Mouse (Mus musculus) liver, embryonic 16.5 days (tissue): Measurements from ENCODE around the gene Lpar6. TPM values are rescaled to one million over a fixed set of nuclear protein-coding genes. Genes with fewer than 3 reads are reported as not detected.
A peak's percentile ranks its signal among the peaks of the same experiment; 100 is the strongest.

Experiments
- ATAC-seq: fragments of 200-750 bp; cut with Nextera tagmentation; 2 replicates; pipeline ENCODE4 v1.8.0; 2017; ENCODE audit warnings: low read depth, mild to moderate bottlenecking, moderate number of reproducible peaks, moderate library complexity
- H3K27ac ChIP-seq: fragments of 300-500 bp; sonication (generic); 2 replicates; pipeline ENCODE4 v1.5.1; 2014; ENCODE audit warnings: mild to moderate bottlenecking, low read length
- H3K27me3 ChIP-seq: fragments of 300-500 bp; sonication (generic); 2 replicates; pipeline ENCODE4 v1.6.1; 2014; ENCODE audit warnings: low read depth, low read length, mixed read lengths; ENCODE audit not compliant: control insufficient read depth, insufficient read depth
- H3K36me3 ChIP-seq: fragments of 300-500 bp; sonication (generic); 2 replicates; pipeline ENCODE4 v1.6.1; 2014; ENCODE audit warnings: mild to moderate bottlenecking; ENCODE audit not compliant: control insufficient read depth, insufficient read depth
- H3K4me1 ChIP-seq: fragments of 300-500 bp; sonication (generic); 2 replicates; pipeline ENCODE4 v1.6.1; 2014; ENCODE audit warnings: low read depth, low read length, mixed read lengths; ENCODE audit not compliant: control insufficient read depth
- H3K4me2 ChIP-seq: fragments of 300-500 bp; sonication (generic); 2 replicates; pipeline ENCODE4 v1.6.1; 2014; ENCODE audit warnings: low read depth, low read length, mixed read lengths
- H3K4me3 ChIP-seq: fragments of 300-500 bp; sonication (generic); 2 replicates; pipeline ENCODE4 v1.5.1; 2014; ENCODE audit warnings: low read depth, mild to moderate bottlenecking, low read length
- H3K9ac ChIP-seq: fragments of 300-500 bp; sonication (generic); 2 replicates; pipeline ENCODE4 v1.6.1; 2014; ENCODE audit warnings: low read depth, low read length
- H3K9me3 ChIP-seq: fragments of 300-500 bp; sonication (generic); replicated peaks from 2 replicates; pipeline ENCODE4 v1.6.1; 2016; ENCODE audit warnings: low read length; ENCODE audit not compliant: control insufficient read depth
- WGBS: fragments of 180-500 bp; shearing (Covaris S2); extraction: QIAGEN DNeasy Blood & Tissue Kit; methylation state at CpG from one replicate; pipeline ENCODE4 v1.1.7; 2014; ENCODE audit not compliant: insufficient replicate concordance; 5-methylcytosine and 5-hydroxymethylcytosine counted together
- polyA plus RNA-seq: library from polyadenylated mRNA; unstranded; fragments of >200 nt; fragmentation: Nextera tagmentation; extraction: Ambion mirVana; gene quantifications from 2 replicates; pipeline ENCODE4 v1.2.1, GENCODE M21; 2015

Lpar6 gene
- polyA plus RNA-seq, 1 experiment from 2014 or later, result 5.9 TPM

DNA sequence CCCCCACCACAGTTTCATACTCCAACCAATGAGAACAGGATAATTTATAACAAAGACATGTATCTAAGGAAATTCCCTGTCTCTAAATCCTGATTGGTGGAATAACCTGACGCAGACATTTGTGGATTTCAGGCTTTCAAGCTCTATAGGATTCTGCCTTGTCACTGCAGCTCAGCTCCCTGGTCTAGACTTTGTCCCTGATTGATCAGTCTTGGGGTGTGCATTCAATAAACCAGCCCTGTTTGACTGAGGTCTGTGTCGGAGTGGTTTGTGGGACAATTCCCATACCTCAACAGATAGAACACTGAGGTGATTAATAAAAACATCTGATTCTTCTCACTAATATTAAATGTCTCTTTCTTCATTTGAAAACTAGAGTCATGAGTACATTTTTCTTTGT, 12.4 kb downstream of the Lpar6 start:
- H3K4me2 ChIP-seq, result no peak overlapping the region
- H3K9ac ChIP-seq, result no peak overlapping the region
- H3K4me1 ChIP-seq, result peaks cover 3% of the 10 kb centered on the region
- peak; percentile 81 for ATAC-seq
- no peaks in the 10 kb centered on the region for H3K27me3 ChIP-seq
- H3K27ac ChIP-seq, result no peak overlapping the region
- H3K9me3 ChIP-seq, result no peaks in the 10 kb centered on the region
- no peak overlapping the region for H3K4me3 ChIP-seq
- no peaks in the 10 kb centered on the region for H3K36me3 ChIP-seq
- 80% methylated on average over 2 of the region's 2 CpGs for WGBS

DNA sequence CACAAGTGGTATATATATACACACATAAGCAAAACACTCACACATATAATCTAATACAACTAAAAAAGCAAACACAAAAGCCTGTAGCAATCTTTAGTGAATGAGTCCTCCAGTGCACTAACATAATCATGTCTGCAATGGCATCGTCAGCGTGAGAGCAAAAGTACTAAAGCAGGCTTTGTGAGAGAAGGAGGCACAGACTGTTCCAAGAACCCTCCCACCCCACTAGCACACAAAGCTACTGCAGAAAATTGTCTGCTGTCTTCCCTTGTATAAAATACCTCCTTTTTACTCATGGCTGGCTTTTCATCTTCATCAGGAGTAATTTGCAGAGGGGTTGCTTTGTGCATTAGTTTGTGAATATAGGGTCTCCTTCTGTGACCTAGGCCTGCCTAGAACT, 14.6 kb downstream of the Lpar6 start:
- WGBS, result 92% methylated on average over 2 of the region's 2 CpGs
- no peak overlapping the region for H3K27ac ChIP-seq
- ATAC-seq, result no peak

DNA sequence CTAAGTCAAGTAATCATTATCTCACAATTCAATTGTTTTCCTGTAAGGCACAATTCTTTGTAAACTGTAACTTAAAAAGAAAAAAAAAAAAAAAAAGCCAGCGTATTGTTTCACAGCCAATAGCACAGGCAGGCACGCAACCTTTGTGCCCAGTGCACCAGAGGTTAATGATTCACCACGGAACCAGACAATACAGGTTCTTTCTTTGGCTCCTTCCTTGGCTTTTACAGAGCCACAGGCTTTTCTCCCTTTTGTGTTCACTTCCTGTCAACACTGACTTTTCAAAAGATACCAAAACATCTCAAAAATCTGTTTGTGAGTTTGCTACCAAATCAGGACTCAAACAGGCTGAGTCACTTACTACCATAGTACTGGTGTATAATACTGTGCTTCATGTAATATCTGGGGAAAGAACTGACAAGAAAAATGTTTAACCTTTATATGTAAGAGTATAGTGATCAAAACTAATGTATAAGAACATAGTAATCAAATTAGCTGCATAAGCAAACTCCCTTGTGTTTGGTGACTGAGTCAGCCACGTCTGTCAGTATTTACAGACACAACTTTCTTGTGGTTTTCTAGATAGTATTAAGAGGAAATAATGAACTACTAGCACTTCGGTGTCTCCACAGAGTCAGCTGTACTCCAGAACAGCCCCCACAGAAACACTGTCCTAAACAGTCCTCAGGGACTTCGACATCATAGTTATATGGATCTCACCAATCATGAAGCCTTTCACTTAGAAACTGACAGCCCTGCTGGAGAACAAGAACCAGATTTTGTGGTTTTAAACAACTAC, 16.0 kb downstream of the Lpar6 start:
- H3K4me2 ChIP-seq, result no peak overlapping the region
- no peaks in the 10 kb centered on the region for H3K27me3 ChIP-seq
- 43% methylated on average over 6 of the region's 6 CpGs for WGBS
- ATAC-seq, result peak; percentile 76
- H3K9ac ChIP-seq, result no peak overlapping the region
- peak overlapping the region; percentile 69 for H3K27ac ChIP-seq
- peaks cover 8% of the 10 kb centered on the region for H3K4me1 ChIP-seq
- no peaks in the 10 kb centered on the region for H3K36me3 ChIP-seq
- no peak overlapping the region for H3K4me3 ChIP-seq
- H3K9me3 ChIP-seq, result no peaks in the 10 kb centered on the region

More for the DNA sequence above, 14.6 kb downstream of the Lpar6 start:
- no peaks in the 10 kb centered on the region for H3K27me3 ChIP-seq
- H3K9ac ChIP-seq, result no peak overlapping the region
- no peaks in the 10 kb centered on the region for H3K9me3 ChIP-seq
- H3K4me1 ChIP-seq, result peaks cover 5% of the 10 kb centered on the region
- no peaks in the 10 kb centered on the region for H3K36me3 ChIP-seq
- H3K4me3 ChIP-seq, result no peak overlapping the region
- no peak overlapping the region for H3K4me2 ChIP-seq

DNA sequence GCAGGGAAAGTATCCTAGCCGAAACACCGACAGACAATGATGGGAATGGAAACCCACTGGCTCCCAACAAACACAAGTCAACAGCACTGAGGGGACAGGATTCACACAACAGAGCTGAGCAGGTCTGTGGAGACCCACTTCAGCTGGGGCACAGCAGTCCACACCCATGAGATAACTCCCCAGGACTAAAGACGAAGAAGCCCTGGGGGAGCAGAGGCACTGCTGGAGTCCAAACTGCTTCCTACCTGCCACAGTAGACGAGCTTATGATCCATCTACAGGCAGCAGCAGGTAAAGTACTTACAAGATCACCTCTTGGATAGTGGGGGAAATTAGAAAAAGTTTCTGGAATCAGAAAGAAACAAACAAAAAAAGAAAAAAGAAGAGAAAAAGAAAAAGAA, 16.7 kb downstream of the Lpar6 start:
- Histone ChIP-seq H3K36me3 (no peaks in the 10 kb centered on the region), H3K4me1 (peaks cover 8% of the 10 kb centered on the region), H3K4me2 (no peak overlapping the region), H3K27ac (0 out of 2 replicates have a peak overlapping the region, but pooled peaks have one; percentile 33), H3K4me3 (no peak overlapping the region), H3K9ac (no peak overlapping the region), H3K9me3 (no peaks in the 10 kb centered on the region), H3K27me3 (no peaks in the 10 kb centered on the region)
- WGBS, result 72% methylated on average over 4 of the region's 4 CpGs
- no peak for ATAC-seq

DNA sequence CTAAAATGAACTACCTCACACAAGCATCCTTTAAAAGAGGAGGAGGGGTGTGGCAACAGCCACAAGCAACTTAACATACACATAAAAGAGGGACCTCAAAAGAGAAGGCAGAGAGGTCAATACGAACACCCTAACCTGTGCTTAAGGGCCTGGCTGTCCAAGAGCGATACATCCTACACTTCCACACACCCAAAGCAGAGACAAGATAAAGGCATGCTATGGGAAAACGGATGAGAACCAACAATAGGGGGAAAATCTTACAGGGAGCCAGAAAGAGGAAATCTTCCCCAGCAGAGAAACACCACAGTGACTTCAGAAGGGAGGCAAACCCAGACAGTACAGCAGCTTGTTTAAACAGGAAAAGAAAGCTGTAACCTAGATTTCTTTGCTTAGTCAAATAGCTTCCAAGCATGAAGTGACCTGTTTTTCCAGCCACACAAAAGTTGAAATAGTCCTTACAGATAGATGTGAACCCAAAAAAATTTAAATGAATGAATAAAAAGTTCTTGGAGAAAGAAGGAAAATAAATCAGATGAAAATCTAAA, 17.8 kb downstream of the Lpar6 start:
- H3K27me3 ChIP-seq, result no peaks in the 10 kb centered on the region
- H3K4me1 ChIP-seq, result peaks cover 8% of the 10 kb centered on the region
- H3K4me2 ChIP-seq, result no peak overlapping the region
- no peak overlapping the region for H3K4me3 ChIP-seq
- no peak for ATAC-seq
- H3K9me3 ChIP-seq, result no peaks in the 10 kb centered on the region
- no peak overlapping the region for H3K9ac ChIP-seq
- 56% methylated on average over 3 of the region's 3 CpGs for WGBS
- no peaks in the 10 kb centered on the region for H3K36me3 ChIP-seq
- 0 out of 2 replicates have a peak overlapping the region, but pooled peaks have one; percentile 24 for H3K27ac ChIP-seq

DNA sequence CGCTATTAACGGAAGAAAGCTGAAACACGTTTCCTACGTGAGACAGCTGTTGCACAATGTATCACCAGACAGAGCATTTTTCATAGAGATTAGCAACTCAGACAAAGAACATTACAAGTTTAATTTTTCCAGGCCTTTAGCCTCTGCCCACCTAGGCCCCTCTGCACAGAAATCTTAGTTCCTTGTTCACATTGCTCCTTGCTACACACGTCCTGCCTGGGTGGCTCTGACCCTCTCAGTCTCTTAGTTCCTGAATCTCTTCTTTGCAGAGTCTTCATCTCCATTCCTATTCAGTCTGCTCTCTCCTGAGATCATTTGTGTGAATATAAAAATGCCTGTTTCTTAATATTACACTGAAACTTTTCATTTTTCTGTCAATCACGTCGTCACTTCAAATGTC, 19.7 kb downstream of the Lpar6 start:
- no peaks in the 10 kb centered on the region for H3K27me3 ChIP-seq
- no peak overlapping the region for H3K4me3 ChIP-seq
- peaks cover 8% of the 10 kb centered on the region for H3K4me1 ChIP-seq
- peaks cover 3% of the 10 kb centered on the region for H3K36me3 ChIP-seq
- no peak overlapping the region for H3K4me2 ChIP-seq
- no peak for ATAC-seq
- no peaks in the 10 kb centered on the region for H3K9me3 ChIP-seq
- no peak overlapping the region for H3K9ac ChIP-seq
- WGBS, result 54% methylated on average over 7 of the region's 7 CpGs
- no peak overlapping the region for H3K27ac ChIP-seq

DNA sequence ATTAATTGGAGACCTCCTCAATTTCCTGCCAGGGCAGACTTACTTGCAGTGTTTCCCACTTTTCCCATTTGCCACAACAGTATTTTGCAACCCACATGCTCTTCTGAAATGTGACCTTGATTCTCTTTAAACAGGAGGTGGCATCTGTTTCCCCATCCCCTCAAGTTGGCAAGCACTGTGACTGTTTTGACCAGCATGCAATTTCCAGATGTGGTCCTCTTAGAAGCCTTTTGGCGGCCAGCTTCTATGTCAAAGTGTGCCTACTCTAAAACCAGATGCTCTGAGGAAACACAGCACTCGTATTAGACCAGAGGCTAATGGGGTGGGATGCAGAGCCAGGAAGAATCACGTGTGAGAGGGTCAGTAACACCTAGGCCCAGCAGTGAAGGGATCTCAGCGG, 20.5 kb downstream of the Lpar6 start:
- no peak overlapping the region for H3K4me3 ChIP-seq
- H3K27ac ChIP-seq, result no peak overlapping the region
- WGBS, result 75% methylated on average over 4 of the region's 4 CpGs
- H3K4me2 ChIP-seq, result no peak overlapping the region
- no peak for ATAC-seq
- H3K9ac ChIP-seq, result no peak overlapping the region
- no peaks in the 10 kb centered on the region for H3K9me3 ChIP-seq
- peaks cover 5% of the 10 kb centered on the region for H3K4me1 ChIP-seq
- H3K36me3 ChIP-seq, result peaks cover 9% of the 10 kb centered on the region
- no peaks in the 10 kb centered on the region for H3K27me3 ChIP-seq

DNA sequence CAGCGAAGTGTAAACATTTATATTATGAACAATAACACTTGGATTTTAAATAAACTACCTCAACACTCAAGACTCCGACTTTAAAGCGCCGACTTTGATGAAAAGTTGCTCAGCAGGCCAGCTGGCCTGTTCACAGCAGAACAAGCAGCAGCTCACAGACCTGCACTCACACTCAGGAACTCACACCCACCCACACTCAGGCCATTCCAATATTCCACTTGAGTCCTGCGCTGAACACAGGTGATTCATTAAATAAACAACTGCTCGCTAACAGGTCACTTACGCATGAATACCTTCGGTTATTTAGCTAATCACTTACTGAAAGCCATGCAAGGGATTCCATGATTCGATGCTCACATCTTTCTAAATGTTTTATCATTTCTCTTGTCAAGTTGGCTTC, 24.5 kb downstream of the Lpar6 start:
- no peak for ATAC-seq
- H3K9me3 ChIP-seq, result no peaks in the 10 kb centered on the region
- H3K4me3 ChIP-seq, result no peak overlapping the region
- H3K36me3 ChIP-seq, result peaks cover 24% of the 10 kb centered on the region
- H3K27me3 ChIP-seq, result no peaks in the 10 kb centered on the region
- no peak overlapping the region for H3K27ac ChIP-seq
- H3K4me2 ChIP-seq, result no peak overlapping the region
- H3K9ac ChIP-seq, result no peak overlapping the region
- 94% methylated on average over 9 of the region's 9 CpGs for WGBS
- peaks cover 3% of the 10 kb centered on the region; the same call in 1 of the 2 replicates for H3K4me1 ChIP-seq

DNA sequence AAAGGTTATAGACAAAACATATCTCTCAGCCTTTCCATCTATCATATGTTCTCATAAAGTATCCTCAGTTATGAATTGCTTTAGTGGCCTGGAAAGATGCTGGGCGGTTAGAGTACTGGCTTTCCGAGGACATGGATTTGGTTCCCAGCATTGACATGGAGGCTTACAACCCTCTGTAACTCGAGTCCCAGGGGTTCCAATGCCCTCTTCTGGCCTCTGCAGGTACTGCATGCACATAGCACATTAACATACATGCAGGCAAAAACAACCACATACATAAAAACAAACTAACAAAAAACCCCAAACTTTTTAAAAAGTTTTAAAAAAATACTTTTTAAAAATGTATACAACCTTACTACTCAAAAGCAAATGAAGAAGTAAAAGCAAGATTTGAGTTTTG, 28.5 kb downstream of the Lpar6 start:
- Histone ChIP-seq H3K36me3 (peaks cover 24% of the 10 kb centered on the region), H3K27ac (no peak overlapping the region), H3K27me3 (no peaks in the 10 kb centered on the region), H3K9me3 (no peaks in the 10 kb centered on the region), H3K9ac (no peak overlapping the region), H3K4me3 (no peak overlapping the region), H3K4me2 (no peak overlapping the region), H3K4me1 (no peaks in the 10 kb centered on the region)
- 75% methylated on average over 3 of the region's 3 CpGs for WGBS
- no peak for ATAC-seq
